Mouse (Mus musculus): ENCODE data around the gene Sh3bp4. TPM values are rescaled to one million over a fixed set of nuclear protein-coding genes. Genes with fewer than 3 reads are reported as not detected.
A peak's percentile ranks its signal among the peaks of the same experiment; 100 is the strongest.

Sh3bp4 gene
- polyA plus RNA-seq, 1 experiment from 2014 or later, result 20.8 TPM

DNA sequence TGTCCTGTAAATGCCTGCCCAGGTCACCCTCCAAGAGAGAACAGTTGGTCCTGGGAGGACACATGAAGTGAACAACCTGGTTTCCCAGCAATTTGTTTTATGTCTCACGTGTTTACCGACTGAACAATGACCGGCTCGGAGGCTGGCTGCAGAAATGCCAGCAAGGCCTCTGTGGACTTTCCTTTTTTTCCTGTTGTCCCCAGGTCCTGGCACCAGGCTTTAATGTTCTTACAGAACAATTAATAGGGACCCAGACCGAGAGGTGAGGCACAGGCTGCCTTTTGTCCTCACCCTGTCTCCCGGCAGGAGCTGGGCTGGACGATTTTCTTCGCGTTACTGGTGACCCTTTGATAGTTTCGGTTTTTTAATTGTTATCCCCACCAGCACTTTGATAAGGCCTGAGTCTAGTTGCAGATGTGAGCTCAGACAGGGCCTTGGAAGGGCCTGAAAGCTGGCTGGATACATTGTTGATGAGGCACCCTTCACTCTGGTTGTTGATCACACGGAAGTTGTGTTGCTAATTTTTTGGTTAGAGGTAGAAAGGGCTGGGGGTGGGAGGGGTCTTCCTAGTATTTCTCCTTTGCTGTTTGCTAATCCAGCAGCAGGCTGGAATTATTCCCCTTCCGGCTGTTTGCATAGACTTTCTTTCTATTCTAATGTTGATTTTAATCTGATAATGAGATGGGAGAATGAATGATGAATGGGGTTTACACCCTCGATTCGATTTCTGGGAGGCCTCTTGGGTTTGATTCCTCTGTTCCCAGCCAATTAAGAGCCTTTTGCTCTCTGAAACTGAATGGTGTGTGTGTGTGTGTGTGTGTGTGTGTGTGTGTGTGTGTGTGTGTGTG lies 2.2 kb downstream of the Sh3bp4 start:
- WGBS, result 4% methylated on average over 14 of the region's 14 CpGs
- H3K4me2 ChIP-seq (replicated peaks), result peak overlapping the region; percentile 64
- H3K9me3 ChIP-seq, result no peaks in the 10 kb centered on the region
- H3K27ac ChIP-seq (replicated peaks), result peak overlapping the region; percentile 83
- H3K27me3 ChIP-seq, result no peaks in the 10 kb centered on the region
- H3K4me3 ChIP-seq, result peak overlapping the region; percentile 66
- H3K9ac ChIP-seq (replicated peaks), result peak overlapping the region; percentile 68
- H3K4me1 ChIP-seq, result peaks cover 40% of the 10 kb centered on the region
- ATAC-seq (replicated peaks), result no peak
- H3K36me3 ChIP-seq, result no peaks in the 10 kb centered on the region

DNA sequence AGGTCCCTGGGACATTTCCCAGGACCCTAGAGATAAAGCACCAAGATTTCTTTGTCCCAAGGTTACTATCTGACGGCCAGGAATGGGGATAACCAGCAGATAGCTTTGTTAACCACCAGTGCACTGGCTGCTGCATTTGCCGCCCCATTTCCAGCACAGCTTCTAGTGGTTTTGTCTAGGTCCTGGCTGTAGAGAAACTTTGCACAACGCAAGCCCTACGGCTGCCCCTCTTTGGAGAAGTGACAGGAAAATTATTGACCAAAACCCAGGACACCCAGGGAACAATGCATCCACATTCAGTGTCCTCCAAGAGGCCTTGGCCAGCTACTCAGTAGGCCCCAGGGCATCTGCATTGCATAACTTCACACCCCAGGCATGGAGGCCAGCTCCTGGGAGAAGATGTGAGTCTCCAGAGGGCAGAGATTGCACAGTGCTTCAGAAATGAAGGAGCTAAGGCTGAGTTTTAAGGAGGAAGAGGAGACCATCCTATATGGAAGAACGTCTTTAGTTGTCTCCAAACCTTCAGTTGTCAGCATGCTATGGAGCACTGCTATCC lies 3.2 kb downstream of the Sh3bp4 start:
- WGBS, result 59% methylated on average over 5 of the region's 5 CpGs
- no peak overlapping the region for H3K9ac ChIP-seq (replicated peaks)
- H3K4me1 ChIP-seq, result peaks cover 44% of the 10 kb centered on the region
- ATAC-seq (replicated peaks), result no peak
- no peak overlapping the region for H3K27ac ChIP-seq (replicated peaks)
- H3K4me3 ChIP-seq, result peak overlapping the region; percentile 11; the same call in 1 of the 2 replicates
- no peaks in the 10 kb centered on the region for H3K36me3 ChIP-seq
- H3K27me3 ChIP-seq, result no peaks in the 10 kb centered on the region
- peak overlapping the region; percentile 64; the same call in 1 of the 2 replicates for H3K4me2 ChIP-seq (replicated peaks)
- no peaks in the 10 kb centered on the region for H3K9me3 ChIP-seq

DNA sequence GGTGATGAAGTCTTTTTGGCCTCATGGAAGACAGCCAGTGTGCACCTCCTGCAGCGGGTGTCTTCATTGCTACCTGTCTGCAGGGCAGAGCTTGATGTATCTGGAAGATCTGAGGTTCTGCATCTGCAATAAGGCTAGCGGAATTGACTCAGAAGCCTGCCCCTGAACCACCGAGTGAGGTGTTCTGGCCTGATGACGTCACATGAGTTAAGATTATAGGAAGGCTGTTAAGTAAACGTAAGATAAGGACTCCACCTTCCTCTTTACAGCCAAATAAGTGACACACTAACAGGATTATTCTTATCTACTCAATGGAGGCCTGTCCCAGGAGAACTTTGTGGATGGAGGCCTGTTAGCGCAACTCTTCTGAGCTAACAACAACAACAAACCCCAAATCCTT lies 4.5 kb downstream of the Sh3bp4 start:
- Histone ChIP-seq H3K4me1 (peaks cover 39% of the 10 kb centered on the region), H3K36me3 (no peaks in the 10 kb centered on the region), H3K9ac (replicated peaks) (no peak overlapping the region), H3K4me3 (no peak overlapping the region), H3K4me2 (replicated peaks) (no peak overlapping the region), H3K27me3 (no peaks in the 10 kb centered on the region), H3K9me3 (no peaks in the 10 kb centered on the region), H3K27ac (replicated peaks) (no peak overlapping the region)
- 74% methylated on average over 6 of the region's 6 CpGs for WGBS
- ATAC-seq (replicated peaks), result no peak

DNA sequence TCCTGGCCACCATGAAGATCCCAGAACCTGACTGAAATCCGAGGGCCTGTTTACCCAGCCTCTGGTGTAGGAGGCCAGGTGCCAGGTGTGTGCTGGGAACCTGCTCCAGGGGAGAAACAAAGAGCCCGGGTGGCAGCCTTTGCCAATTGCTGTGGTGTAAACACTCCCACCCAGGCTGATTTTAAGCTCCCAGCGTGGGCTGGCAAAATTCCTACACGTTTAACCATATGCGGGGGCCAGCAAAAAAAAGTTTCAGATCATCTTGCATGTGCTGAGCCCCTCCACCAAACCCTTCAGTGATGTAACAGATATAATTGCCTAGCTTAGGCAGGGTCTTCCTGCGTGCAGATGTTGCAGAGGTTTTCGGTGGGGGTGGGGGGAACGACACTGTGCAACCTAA lies 4.9 kb downstream of the Sh3bp4 start:
- no peaks in the 10 kb centered on the region for H3K9me3 ChIP-seq
- H3K4me3 ChIP-seq, result no peak overlapping the region
- H3K4me1 ChIP-seq, result peaks cover 38% of the 10 kb centered on the region
- no peaks in the 10 kb centered on the region for H3K27me3 ChIP-seq
- no peaks in the 10 kb centered on the region for H3K36me3 ChIP-seq
- WGBS, result 53% methylated on average over 8 of the region's 8 CpGs
- H3K27ac ChIP-seq (replicated peaks), result no peak overlapping the region
- H3K4me2 ChIP-seq (replicated peaks), result no peak overlapping the region
- no peak for ATAC-seq (replicated peaks)
- H3K9ac ChIP-seq (replicated peaks), result no peak overlapping the region

DNA sequence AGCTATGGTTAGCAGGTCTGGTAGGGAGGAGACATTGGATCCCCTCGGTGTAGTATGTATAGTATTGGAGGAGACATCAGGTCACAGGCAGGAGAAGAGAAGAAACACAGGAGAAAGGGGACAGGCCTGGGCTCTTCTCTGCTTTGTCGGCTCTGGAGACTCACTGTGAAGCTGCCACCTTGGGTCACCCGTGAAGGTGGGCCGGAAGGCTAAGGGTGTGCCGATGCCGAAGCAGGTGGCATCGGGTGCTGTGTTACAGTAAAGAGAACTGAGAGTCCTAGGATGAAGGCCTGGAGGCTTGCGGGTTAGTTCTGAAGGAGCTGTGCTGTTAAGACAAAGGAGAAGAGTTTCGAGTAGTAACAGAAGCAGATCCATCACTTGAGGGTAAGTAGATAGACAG lies 6.6 kb downstream of the Sh3bp4 start:
- no peaks in the 10 kb centered on the region for H3K36me3 ChIP-seq
- H3K4me2 ChIP-seq (replicated peaks), result no peak overlapping the region
- no peaks in the 10 kb centered on the region for H3K27me3 ChIP-seq
- H3K9me3 ChIP-seq, result no peaks in the 10 kb centered on the region
- H3K27ac ChIP-seq (replicated peaks), result no peak overlapping the region
- 88% methylated on average over 9 of the region's 9 CpGs for WGBS
- no peak for ATAC-seq (replicated peaks)
- H3K9ac ChIP-seq (replicated peaks), result no peak overlapping the region
- H3K4me3 ChIP-seq, result no peak overlapping the region
- peaks cover 29% of the 10 kb centered on the region for H3K4me1 ChIP-seq

DNA sequence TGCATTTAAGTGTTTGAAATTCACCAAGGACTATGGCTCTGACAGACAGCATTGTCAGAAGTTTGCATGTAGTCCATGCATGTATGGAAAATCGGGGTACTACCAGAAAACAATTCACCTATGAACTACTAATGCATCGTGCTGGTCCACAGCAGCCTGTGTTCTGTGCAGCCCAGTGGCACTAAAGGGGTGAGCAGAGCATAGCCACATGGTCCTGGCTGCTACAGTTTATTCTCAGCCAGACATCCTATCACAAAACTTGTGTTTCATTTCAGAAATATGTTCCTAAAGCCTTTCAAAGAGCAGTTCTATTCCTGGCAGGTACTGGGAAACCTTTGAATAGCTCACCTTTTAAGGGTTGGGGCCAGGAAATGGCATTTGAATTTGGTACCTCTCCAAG lies 8.0 kb downstream of the Sh3bp4 start:
- H3K36me3 ChIP-seq, result no peaks in the 10 kb centered on the region
- H3K4me1 ChIP-seq, result peaks cover 20% of the 10 kb centered on the region
- H3K27me3 ChIP-seq, result no peaks in the 10 kb centered on the region
- no peak overlapping the region for H3K9ac ChIP-seq (replicated peaks)
- H3K4me2 ChIP-seq (replicated peaks), result no peak overlapping the region
- no peak for ATAC-seq (replicated peaks)
- no peaks in the 10 kb centered on the region for H3K9me3 ChIP-seq
- H3K4me3 ChIP-seq, result no peak overlapping the region
- H3K27ac ChIP-seq (replicated peaks), result 0 out of 2 replicates have a peak overlapping the region, but pooled peaks have one; percentile 19
- 50% methylated on average over 2 of the region's 2 CpGs for WGBS

DNA sequence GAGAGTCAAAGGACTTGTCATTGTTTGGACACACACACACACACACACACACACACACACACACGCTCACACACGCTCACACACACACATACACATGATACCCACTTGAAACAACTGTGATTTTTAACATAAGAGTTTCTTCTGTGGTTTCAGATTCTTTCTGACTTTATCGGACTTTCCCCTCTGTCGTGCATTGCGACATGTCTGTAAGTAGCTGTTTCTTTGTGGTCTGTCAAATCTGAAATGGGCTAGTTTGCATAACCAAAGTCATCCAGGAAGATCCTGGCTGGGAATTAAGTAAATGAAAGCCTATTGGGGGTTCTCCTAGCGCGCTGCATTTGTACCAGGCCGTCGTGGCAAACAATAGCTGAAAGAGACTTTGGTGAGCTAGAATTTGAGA lies 8.5 kb downstream of the Sh3bp4 start:
- Histone ChIP-seq H3K9me3 (no peaks in the 10 kb centered on the region), H3K27ac (replicated peaks) (no peak overlapping the region), H3K27me3 (no peaks in the 10 kb centered on the region), H3K9ac (replicated peaks) (no peak overlapping the region), H3K4me2 (replicated peaks) (no peak overlapping the region), H3K4me3 (no peak overlapping the region), H3K4me1 (peaks cover 17% of the 10 kb centered on the region), H3K36me3 (no peaks in the 10 kb centered on the region)
- WGBS, result 25% methylated on average over 9 of the region's 9 CpGs
- no peak for ATAC-seq (replicated peaks)

DNA sequence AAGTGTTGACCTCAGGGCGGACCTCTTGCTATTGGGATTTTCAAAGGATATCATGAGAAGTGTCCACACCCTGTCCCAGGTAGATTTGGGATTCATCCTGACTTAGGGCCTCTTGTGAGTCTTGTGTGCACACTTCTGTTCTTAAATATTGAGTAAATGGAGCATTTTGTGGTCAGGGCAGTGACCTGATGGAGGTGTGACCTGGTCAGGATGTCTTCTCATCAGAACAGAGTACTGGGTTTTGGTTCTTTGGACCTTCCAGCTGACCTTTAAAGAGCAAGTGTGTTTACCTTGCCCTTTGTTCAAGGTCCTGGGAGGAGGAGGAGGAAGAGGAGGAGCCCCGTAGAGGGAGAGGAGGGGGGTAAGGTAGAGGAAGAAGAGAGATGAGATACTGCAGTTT lies 9.0 kb downstream of the Sh3bp4 start:
- Histone ChIP-seq H3K9ac (replicated peaks) (no peak overlapping the region), H3K4me1 (peaks cover 17% of the 10 kb centered on the region), H3K9me3 (no peaks in the 10 kb centered on the region), H3K27ac (replicated peaks) (no peak overlapping the region), H3K27me3 (no peaks in the 10 kb centered on the region), H3K4me3 (no peak overlapping the region), H3K4me2 (replicated peaks) (no peak overlapping the region), H3K36me3 (no peaks in the 10 kb centered on the region)
- 53% methylated on average over 2 of the region's 2 CpGs for WGBS
- no peak for ATAC-seq (replicated peaks)

DNA sequence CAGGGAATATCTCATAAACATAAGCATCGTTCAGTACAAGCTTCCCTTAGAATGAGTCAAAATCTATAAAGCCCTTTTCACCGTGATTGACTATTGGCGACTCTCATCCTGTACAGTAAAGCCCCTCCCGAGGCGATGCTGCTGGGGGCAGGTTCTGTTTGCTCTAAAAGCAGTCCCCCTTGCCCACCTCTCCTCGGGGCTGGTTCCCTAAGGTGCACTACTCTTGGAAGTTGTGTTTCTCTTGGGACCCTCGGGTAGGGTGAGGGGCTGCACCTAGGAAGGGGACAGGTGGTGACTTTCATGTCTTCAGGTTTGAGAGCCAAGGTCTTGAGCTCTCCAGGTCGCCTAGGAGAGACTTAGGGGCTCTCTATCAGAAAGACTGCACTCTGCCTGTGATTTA lies 10.2 kb downstream of the Sh3bp4 start:
- Histone ChIP-seq H3K4me2 (replicated peaks) (no peak overlapping the region), H3K27me3 (no peaks in the 10 kb centered on the region), H3K9ac (replicated peaks) (no peak overlapping the region), H3K27ac (replicated peaks) (no peak overlapping the region), H3K4me1 (peaks cover 12% of the 10 kb centered on the region; the same call in 1 of the 2 replicates), H3K4me3 (no peak overlapping the region), H3K9me3 (no peaks in the 10 kb centered on the region), H3K36me3 (no peaks in the 10 kb centered on the region)
- no peak for ATAC-seq (replicated peaks)
- 74% methylated on average over 8 of the region's 8 CpGs for WGBS

DNA sequence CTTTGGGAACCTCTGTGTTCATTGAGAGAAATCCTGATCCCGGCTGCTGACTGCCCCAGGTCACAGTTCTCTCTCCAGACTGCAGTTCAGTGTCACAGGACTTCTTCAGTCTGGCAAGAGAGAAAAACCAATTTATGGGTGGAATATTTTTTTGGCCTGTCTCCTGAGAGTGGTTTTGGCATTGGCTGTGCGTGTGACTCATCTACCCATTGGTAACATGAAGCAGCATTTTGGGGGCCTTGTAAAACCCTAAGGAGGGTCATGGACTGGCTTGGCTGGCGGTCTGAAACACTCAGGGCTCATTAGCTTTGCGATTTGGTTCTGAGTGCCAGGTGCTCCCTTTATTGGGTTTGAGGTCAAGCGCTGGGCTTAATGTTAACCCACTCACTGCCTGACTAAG lies 10.6 kb downstream of the Sh3bp4 start:
- H3K27me3 ChIP-seq, result no peaks in the 10 kb centered on the region
- no peak overlapping the region for H3K9ac ChIP-seq (replicated peaks)
- ATAC-seq (replicated peaks), result no peak
- H3K4me3 ChIP-seq, result no peak overlapping the region
- no peak overlapping the region for H3K4me2 ChIP-seq (replicated peaks)
- H3K36me3 ChIP-seq, result no peaks in the 10 kb centered on the region
- 65% methylated on average over 5 of the region's 5 CpGs for WGBS
- H3K27ac ChIP-seq (replicated peaks), result no peak overlapping the region
- peaks cover 12% of the 10 kb centered on the region; the same call in 1 of the 2 replicates for H3K4me1 ChIP-seq
- H3K9me3 ChIP-seq, result no peaks in the 10 kb centered on the region

DNA sequence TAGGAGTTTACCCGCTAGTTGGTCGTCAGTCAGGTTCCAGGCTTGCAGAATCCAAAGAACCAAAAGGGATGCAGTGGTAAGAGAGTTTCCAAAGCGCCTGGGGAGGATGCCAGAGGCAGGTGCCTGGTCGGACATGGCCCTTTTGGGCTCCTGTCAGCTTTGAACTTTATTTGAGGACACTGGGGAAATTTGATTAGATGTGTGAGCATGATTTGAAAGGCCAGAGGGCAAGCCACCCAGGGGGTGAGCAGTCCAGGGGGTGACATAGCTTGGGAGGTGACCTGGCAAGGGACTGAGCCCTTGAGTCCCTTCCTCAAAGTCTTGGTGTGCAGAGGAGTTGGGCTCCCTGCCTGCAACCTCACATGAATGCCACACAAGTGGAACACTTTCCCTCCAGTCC lies 11.2 kb downstream of the Sh3bp4 start:
- H3K27ac ChIP-seq (replicated peaks), result no peak overlapping the region
- H3K4me1 ChIP-seq, result peaks cover 12% of the 10 kb centered on the region; the same call in 1 of the 2 replicates
- no peaks in the 10 kb centered on the region for H3K36me3 ChIP-seq
- no peak overlapping the region for H3K4me2 ChIP-seq (replicated peaks)
- no peak for ATAC-seq (replicated peaks)
- 89% methylated on average over 4 of the region's 4 CpGs for WGBS
- H3K9ac ChIP-seq (replicated peaks), result no peak overlapping the region
- H3K9me3 ChIP-seq, result no peaks in the 10 kb centered on the region
- H3K27me3 ChIP-seq, result no peaks in the 10 kb centered on the region
- no peak overlapping the region for H3K4me3 ChIP-seq

DNA sequence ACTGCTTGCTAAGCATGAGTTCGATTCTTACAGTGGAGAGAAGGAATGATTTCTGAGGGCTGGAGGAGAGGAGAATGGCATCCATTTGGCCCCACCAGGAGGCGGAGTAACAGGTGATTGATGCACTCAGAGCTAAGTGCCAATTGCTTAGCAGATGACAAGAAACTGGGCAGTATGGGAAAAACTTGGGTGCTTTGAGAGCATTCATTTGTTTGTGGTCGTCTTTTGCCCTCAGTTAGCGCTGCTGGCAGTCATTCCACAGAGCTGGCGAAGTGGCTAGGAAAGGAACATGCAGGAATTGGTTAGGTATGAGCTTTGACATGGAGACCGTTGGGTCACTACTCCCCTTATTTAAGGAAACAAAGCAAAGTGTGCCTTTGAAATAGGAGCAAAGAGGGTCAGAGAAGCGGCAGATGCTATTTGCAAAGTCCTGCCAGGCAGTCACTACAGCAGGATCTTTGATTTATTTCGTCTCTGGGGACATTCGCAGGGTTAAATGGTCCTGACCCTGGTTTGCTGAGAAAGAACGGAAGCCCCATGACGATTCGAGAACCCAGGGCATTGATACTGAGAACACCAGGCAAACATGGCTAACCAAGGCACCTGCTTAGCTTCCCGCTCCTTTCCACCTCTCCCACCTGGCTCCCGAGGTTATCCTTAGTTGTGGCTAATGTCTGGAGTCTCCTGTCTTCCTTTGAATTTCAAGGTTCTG lies 12.1 kb downstream of the Sh3bp4 start:
- H3K4me3 ChIP-seq, result no peak overlapping the region
- H3K9ac ChIP-seq (replicated peaks), result no peak overlapping the region
- peaks cover 19% of the 10 kb centered on the region; the same call in 1 of the 2 replicates for H3K4me1 ChIP-seq
- no peaks in the 10 kb centered on the region for H3K36me3 ChIP-seq
- ATAC-seq (replicated peaks), result no peak
- no peak overlapping the region for H3K27ac ChIP-seq (replicated peaks)
- H3K27me3 ChIP-seq, result no peaks in the 10 kb centered on the region
- no peak overlapping the region for H3K4me2 ChIP-seq (replicated peaks)
- no peaks in the 10 kb centered on the region for H3K9me3 ChIP-seq
- 66% methylated on average over 14 of the region's 14 CpGs for WGBS
